Mouse (Mus musculus): ENCODE results near the gene Hes3. TPM values are rescaled to one million over a fixed set of nuclear protein-coding genes. Genes with fewer than 3 reads are reported as not detected.

Gene Hes3
- polyA plus RNA-seq, 1 experiment from 2014 or later: 1.2 TPM

- no peaks in the 10 kb centered on the region for H3K27me3 ChIP-seq
- no peak overlapping the region for H3K27ac ChIP-seq
- H3K4me2 ChIP-seq (replicated peaks): peak overlapping the region; percentile 91
- H3K9me3 ChIP-seq (replicated peaks): no peaks in the 10 kb centered on the region
- H3K4me1 ChIP-seq: peaks cover 18% of the 10 kb centered on the region
- peak overlapping the region; percentile 96 for H3K4me3 ChIP-seq
- ATAC-seq (ENCODE audit: low FRiP score): peak; percentile 39
- H3K9ac ChIP-seq: no peak overlapping the region
- H3K36me3 ChIP-seq: peaks cover 21% of the 10 kb centered on the region
- WGBS: 54% methylated on average over 16 of the region's 16 CpGs
Measured at GRCm38 (mm10) chr4:152324641-152325562, 33.4 kb upstream of the Hes3 start.

- Histone ChIP-seq H3K36me3 (no peaks in the 10 kb centered on the region), H3K9ac (0 out of 2 replicates have a peak overlapping the region, but pooled peaks have one; percentile 19), H3K27me3 (peaks cover 27% of the 10 kb centered on the region), H3K4me3 (no peak overlapping the region), H3K27ac (no peak overlapping the region), H3K4me2 (replicated peaks) (no peak overlapping the region), H3K9me3 (replicated peaks) (no peaks in the 10 kb centered on the region), H3K4me1 (peaks cover 9% of the 10 kb centered on the region)
- ATAC-seq (ENCODE audit: low FRiP score): no peak
- WGBS: 58% methylated on average over 5 of the region's 5 CpGs
Measured at GRCm38 (mm10) chr4:152321464-152321863, 30.0 kb upstream of the Hes3 start.

GRCm38 (mm10) chr4:152318517-152319234 lies 27.2 kb upstream of the Hes3 start, which contains the start of gene Rnf207:
Gene Rnf207 (minus strand): TSS chr4:152318993.
- H3K27ac ChIP-seq: no peak within 1 kb of the TSS
- 3% methylated on average over 26 of the region's 26 CpGs for WGBS

GRCm38 (mm10) chr4:152317631-152318033 lies 26.2 kb upstream of the Hes3 start:
- H3K36me3 ChIP-seq: no peaks in the 10 kb centered on the region
- no peaks in the 10 kb centered on the region for H3K9me3 ChIP-seq (replicated peaks)
- peaks cover 28% of the 10 kb centered on the region for H3K4me1 ChIP-seq
- no peak for ATAC-seq (ENCODE audit: low FRiP score)
- WGBS: 82% methylated on average over 6 of the region's 6 CpGs
- H3K4me3 ChIP-seq: no peak overlapping the region
- H3K27ac ChIP-seq: no peak overlapping the region
- no peak overlapping the region for H3K4me2 ChIP-seq (replicated peaks)
- H3K27me3 ChIP-seq: peaks cover 65% of the 10 kb centered on the region
- no peak overlapping the region for H3K9ac ChIP-seq

More at GRCm38 (mm10) chr4:152318517-152319234, 27.2 kb upstream of the Hes3 start, which contains the start of gene Rnf207:
- Histone ChIP-seq H3K36me3 (no peaks in the 10 kb centered on the region), H3K9me3 (replicated peaks) (no peaks in the 10 kb centered on the region), H3K9ac (peak within 1 kb of the TSS; percentile 41; the same call in 1 of the 2 replicates), H3K4me2 (replicated peaks) (peak within 1 kb of the TSS; percentile 35), H3K27me3 (peaks cover 55% of the 10 kb centered on the region), H3K4me1 (peaks cover 18% of the 10 kb centered on the region), H3K4me3 (peak within 1 kb of the TSS; percentile 18)
- ATAC-seq (ENCODE audit: low FRiP score): no peak

DNA sequence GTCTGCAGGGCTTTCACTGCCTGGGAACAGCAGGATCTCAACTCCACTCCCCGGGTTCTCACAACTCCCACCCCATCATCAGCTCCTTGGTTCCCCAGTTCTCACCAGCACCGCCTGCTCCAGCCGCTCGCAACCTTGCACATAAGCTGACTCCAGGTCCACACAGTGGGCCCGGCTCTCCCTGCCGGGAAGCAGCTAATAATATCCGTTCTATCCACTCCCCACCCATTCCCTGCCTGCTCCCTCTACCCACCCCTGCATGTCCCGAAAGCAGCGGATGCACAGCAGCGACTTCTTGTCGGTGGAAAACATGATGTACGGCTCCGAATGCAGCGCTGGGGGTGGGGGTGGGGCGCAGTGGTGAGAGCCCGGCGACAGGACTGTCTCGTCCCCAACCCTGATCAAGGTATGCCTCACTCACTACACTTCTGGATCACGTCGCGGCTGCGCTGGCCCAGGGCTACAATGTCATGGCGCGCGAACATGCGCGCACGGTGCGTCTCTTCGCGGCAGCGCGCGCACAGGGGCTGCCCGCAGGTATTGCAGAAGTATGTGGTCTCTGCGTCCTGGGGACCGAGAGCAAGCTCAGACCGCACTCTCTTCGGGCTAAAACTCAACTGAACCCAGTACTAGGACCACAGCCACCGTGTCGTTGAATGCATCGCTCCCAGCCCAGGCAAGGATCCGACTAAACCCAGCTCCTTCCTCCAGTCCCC lies 24.2 kb upstream of the Hes3 start:
- Histone ChIP-seq H3K9ac (peak overlapping the region; percentile 23; the same call in 1 of the 2 replicates), H3K27ac (no peak overlapping the region), H3K4me3 (peak overlapping the region; percentile 25), H3K4me2 (replicated peaks) (peak overlapping the region; percentile 49), H3K9me3 (replicated peaks) (no peaks in the 10 kb centered on the region), H3K36me3 (no peaks in the 10 kb centered on the region), H3K4me1 (peaks cover 36% of the 10 kb centered on the region), H3K27me3 (peaks cover 85% of the 10 kb centered on the region)
- 1% methylated on average over 43 of the region's 43 CpGs for WGBS
- no peak for ATAC-seq (ENCODE audit: low FRiP score)

GRCm38 (mm10) chr4:152313934-152314333 lies 22.5 kb upstream of the Hes3 start:
- peaks cover 35% of the 10 kb centered on the region for H3K4me1 ChIP-seq
- H3K27ac ChIP-seq: no peak overlapping the region
- peak overlapping the region; percentile 54 for H3K4me2 ChIP-seq (replicated peaks)
- ATAC-seq (ENCODE audit: low FRiP score): no peak
- peaks cover 100% of the 10 kb centered on the region for H3K27me3 ChIP-seq
- no peak overlapping the region for H3K9ac ChIP-seq
- peaks cover 2% of the 10 kb centered on the region for H3K36me3 ChIP-seq
- H3K4me3 ChIP-seq: peak overlapping the region; percentile 33
- H3K9me3 ChIP-seq (replicated peaks): no peaks in the 10 kb centered on the region

DNA sequence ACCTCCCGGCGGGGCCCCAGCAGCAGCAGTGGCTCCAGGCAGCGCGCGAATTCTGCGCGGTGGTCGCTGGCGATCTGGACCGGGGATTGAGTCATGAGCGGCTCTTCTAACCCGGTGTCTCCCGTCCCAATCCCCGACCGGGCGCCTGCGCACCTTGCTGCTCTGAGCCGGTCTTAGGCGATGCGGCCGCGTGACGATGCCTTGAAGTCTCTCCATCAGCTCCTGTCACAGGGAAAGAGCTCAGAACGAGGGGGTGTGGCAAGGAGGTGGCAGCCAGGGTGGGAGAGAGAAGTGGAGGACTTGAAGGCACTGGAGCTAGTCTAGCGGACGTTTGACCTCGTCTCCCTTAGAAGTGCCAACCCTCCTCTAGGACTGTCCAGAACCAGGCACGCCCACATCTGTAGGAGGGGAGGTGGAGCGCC lies 21.8 kb upstream of the Hes3 start:
- Histone ChIP-seq H3K4me1 (peaks cover 28% of the 10 kb centered on the region), H3K36me3 (peaks cover 9% of the 10 kb centered on the region), H3K4me2 (replicated peaks) (peak overlapping the region; percentile 54), H3K9ac (peak overlapping the region; percentile 44; the same call in 1 of the 2 replicates), H3K9me3 (replicated peaks) (no peaks in the 10 kb centered on the region), H3K27ac (no peak overlapping the region), H3K4me3 (peak overlapping the region; percentile 33), H3K27me3 (peaks cover 97% of the 10 kb centered on the region)
- 0 out of 2 replicates have a peak, but pooled peaks have one; percentile 29 for ATAC-seq (ENCODE audit: low FRiP score)
- WGBS: under 1% methylated on average over 29 of the region's 29 CpGs

DNA sequence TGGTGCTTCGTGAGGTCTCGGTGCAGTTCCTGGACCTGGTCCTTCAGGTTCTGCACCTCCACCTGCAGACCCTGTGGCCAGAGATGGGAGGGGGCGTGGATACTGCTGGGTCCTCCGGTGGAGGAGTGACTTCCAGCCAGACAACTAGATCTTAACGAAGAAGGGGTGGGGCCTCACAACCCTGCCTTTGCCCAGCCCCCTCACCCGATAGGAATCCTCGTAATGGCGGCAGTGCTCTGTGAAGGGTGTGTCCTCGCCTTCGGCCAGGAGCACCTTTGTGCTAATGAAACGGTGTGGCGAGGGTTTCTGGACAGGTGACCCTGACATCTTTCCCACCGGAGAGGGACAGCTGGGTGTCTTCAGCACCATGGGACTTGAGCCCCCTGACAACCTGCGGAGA lies 20.7 kb upstream of the Hes3 start:
- no peak for ATAC-seq (ENCODE audit: low FRiP score)

DNA sequence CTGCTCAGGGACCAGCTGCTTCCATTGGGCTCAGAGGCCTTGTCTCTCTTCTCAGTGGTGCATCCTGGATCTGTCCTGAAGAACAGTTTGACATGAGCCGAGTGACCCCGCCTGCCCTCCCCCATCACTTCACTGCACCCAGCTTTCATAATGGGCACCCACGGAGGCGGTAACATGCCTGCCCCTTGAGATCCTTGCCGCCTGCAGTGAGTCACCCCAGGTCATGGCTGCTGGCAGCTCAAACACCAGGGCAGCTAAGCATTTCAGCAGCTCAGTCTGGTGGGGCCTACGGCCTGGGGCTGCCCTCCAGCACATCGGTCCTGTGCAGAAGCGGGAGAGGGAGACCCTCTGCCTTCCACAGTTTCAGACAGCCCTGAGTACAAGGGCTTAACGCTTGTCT lies 16.1 kb upstream of the Hes3 start:
- Histone ChIP-seq H3K27ac (no peak overlapping the region), H3K9me3 (replicated peaks) (no peaks in the 10 kb centered on the region), H3K4me2 (replicated peaks) (no peak overlapping the region), H3K4me3 (no peak overlapping the region), H3K4me1 (peaks cover 11% of the 10 kb centered on the region; the same call in 1 of the 2 replicates), H3K9ac (no peak overlapping the region), H3K36me3 (peaks cover 41% of the 10 kb centered on the region), H3K27me3 (peaks cover 40% of the 10 kb centered on the region)
- ATAC-seq (ENCODE audit: low FRiP score): no peak
- 82% methylated on average over 9 of the region's 9 CpGs for WGBS

More for the DNA sequence above, 20.7 kb upstream of the Hes3 start:
- Histone ChIP-seq H3K4me2 (replicated peaks) (peak overlapping the region; percentile 19; the same call in 1 of the 2 replicates), H3K4me1 (peaks cover 28% of the 10 kb centered on the region), H3K9me3 (replicated peaks) (no peaks in the 10 kb centered on the region), H3K4me3 (peak overlapping the region; percentile 4; the same call in 1 of the 2 replicates), H3K27me3 (peaks cover 87% of the 10 kb centered on the region), H3K9ac (no peak overlapping the region), H3K27ac (no peak overlapping the region), H3K36me3 (peaks cover 13% of the 10 kb centered on the region)
- 4% methylated on average over 14 of the region's 14 CpGs for WGBS

DNA sequence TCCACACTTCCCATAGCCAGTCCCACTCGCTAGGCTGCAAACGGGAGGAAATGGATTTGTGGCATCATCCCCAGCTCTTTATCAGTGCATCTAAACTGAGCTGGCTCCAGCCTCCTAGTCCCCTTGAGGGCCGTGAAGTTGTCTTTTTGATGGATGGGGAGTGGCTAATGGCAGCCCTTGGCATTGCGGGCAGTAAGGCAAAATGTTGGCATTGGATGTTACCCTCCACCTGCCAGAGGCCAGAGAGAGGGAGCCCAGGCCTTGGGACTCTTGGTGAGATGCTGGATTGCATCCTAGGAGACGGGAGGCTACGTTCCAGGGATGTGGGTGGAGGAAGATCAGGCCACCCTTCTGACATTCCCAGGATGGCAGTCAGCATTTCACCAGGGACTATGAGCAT lies 14.5 kb upstream of the Hes3 start:
- Histone ChIP-seq H3K9ac (no peak overlapping the region), H3K4me1 (peaks cover 3% of the 10 kb centered on the region; the same call in 1 of the 2 replicates), H3K9me3 (replicated peaks) (no peaks in the 10 kb centered on the region), H3K27me3 (peaks cover 25% of the 10 kb centered on the region), H3K4me2 (replicated peaks) (no peak overlapping the region), H3K36me3 (peaks cover 50% of the 10 kb centered on the region), H3K4me3 (no peak overlapping the region), H3K27ac (no peak overlapping the region)
- WGBS: 72% methylated on average over 6 of the region's 6 CpGs
- ATAC-seq (ENCODE audit: low FRiP score): no peak

- no peak overlapping the region for H3K27ac ChIP-seq
- H3K9me3 ChIP-seq (replicated peaks): no peaks in the 10 kb centered on the region
- peaks cover 3% of the 10 kb centered on the region; the same call in 1 of the 2 replicates for H3K4me1 ChIP-seq
- no peak overlapping the region for H3K9ac ChIP-seq
- peaks cover 63% of the 10 kb centered on the region for H3K36me3 ChIP-seq
- 91% methylated on average over 6 of the region's 6 CpGs for WGBS
- H3K4me3 ChIP-seq: no peak overlapping the region
- peaks cover 12% of the 10 kb centered on the region for H3K27me3 ChIP-seq
- H3K4me2 ChIP-seq (replicated peaks): no peak overlapping the region
- ATAC-seq (ENCODE audit: low FRiP score): no peak
Measured at GRCm38 (mm10) chr4:152304685-152305084, 13.2 kb upstream of the Hes3 start.
